Comparison of ENCODE assay signal across 8 mouse cellular contexts in genomic region chr16:30549966-30550747, GRCm38 (mm10). TPM values are rescaled to one million over a fixed set of nuclear protein-coding genes. Genes with fewer than 3 reads are reported as not detected.
DNase-seq lines count a peak whose midpoint lies in the region; ATAC-seq and TF ChIP-seq lines count a peak whose summit lies in the region.

No protein-coding gene starts in this region.

- peak overlapping the region; percentile 31 for H3K4me3 ChIP-seq in bone marrow, adult 2 months (replicated peaks; ENCODE audit: control insufficient read depth, low read depth, low read length)
- peak overlapping the region; percentile 74 for H3K4me3 ChIP-seq in embryonic facial prominence, embryonic 15.5 days (replicated peaks)
- peak overlapping the region; percentile 84 for H3K4me3 ChIP-seq in heart, embryonic 10.5 days
- H3K4me3 ChIP-seq in limb, embryonic 14.5 days (replicated peaks; ENCODE audit: low read length) = peak overlapping the region; percentile 64
- H3K4me3 ChIP-seq in midbrain, embryonic 16.5 days (ENCODE audit: low read depth, low read length) = peak overlapping the region; percentile 85
- H3K4me3 ChIP-seq in spleen, adult 2 months (ENCODE audit: extremely low read depth, insufficient read depth, insufficient read length) = peak overlapping the region; percentile 69

- peak overlapping the region; percentile 83 for H3K4me2 ChIP-seq in embryonic facial prominence, embryonic 15.5 days (replicated peaks)
- peak overlapping the region; percentile 78 for H3K4me2 ChIP-seq in limb, embryonic 14.5 days (replicated peaks; ENCODE audit: low read depth, low read length, severe bottlenecking)
- peak overlapping the region; percentile 65 for H3K4me2 ChIP-seq in midbrain, embryonic 16.5 days (ENCODE audit: low read length)

- peak; percentile 83 to 86 for DNase-seq in B cell, adult 2 months
- DNase-seq in heart, embryonic 10.5 days (ENCODE audit: low spot score) = peak; percentile 88
- peak; percentile 79 for DNase-seq in kidney, adult 9 months
- peak; percentile 58 for DNase-seq in limb, embryonic 14.5 days (ENCODE audit: low spot score)
- DNase-seq in spleen, adult 2 months (ENCODE audit: low read depth in 1 of 2, low spot score in 2 of 2) = peak; percentile 32 to 59

- peak; percentile 86 for ATAC-seq in embryonic facial prominence, embryonic 15.5 days (ENCODE audit: insufficient number of reproducible peaks, low FRiP score, low TSS enrichment, low read depth)
- peak; percentile 94 for ATAC-seq in limb, embryonic 14.5 days (ENCODE audit: low FRiP score, low read depth)
- ATAC-seq in midbrain, embryonic 16.5 days = peak; percentile 93

- no peaks in the 10 kb centered on the region; the same call in 1 of the 2 replicates for H3K4me1 ChIP-seq in bone marrow, adult 2 months (ENCODE audit: control insufficient read depth, insufficient read depth, low read length)
- peaks cover 17% of the 10 kb centered on the region for H3K4me1 ChIP-seq in embryonic facial prominence, embryonic 15.5 days
- peaks cover 33% of the 10 kb centered on the region; the same call in 1 of the 2 replicates for H3K4me1 ChIP-seq in heart, embryonic 10.5 days
- peaks cover 12% of the 10 kb centered on the region; the same call in 1 of the 2 replicates for H3K4me1 ChIP-seq in limb, embryonic 14.5 days (ENCODE audit: control insufficient read depth, insufficient read depth, low read length)
- peaks cover 19% of the 10 kb centered on the region for H3K4me1 ChIP-seq in midbrain, embryonic 16.5 days (ENCODE audit: control insufficient read depth, insufficient read depth, low read length)
- H3K4me1 ChIP-seq in spleen, adult 2 months (ENCODE audit: control insufficient read depth, insufficient read depth, insufficient read length) = peaks cover 4% of the 10 kb centered on the region

- no peak overlapping the region for H3K27ac ChIP-seq in bone marrow, adult 2 months (ENCODE audit: control insufficient read depth, insufficient read depth, low read depth, low read length, poor library complexity)
- peak overlapping the region; percentile 66 for H3K27ac ChIP-seq in embryonic facial prominence, embryonic 15.5 days (replicated peaks)
- H3K27ac ChIP-seq in heart, embryonic 10.5 days = peak overlapping the region; percentile 98
- H3K27ac ChIP-seq in limb, embryonic 14.5 days (replicated peaks; ENCODE audit: low read depth, low read length) = peak overlapping the region; percentile 50; the same call in 1 of the 2 replicates
- H3K27ac ChIP-seq in midbrain, embryonic 16.5 days (ENCODE audit: low read length) = peak overlapping the region; percentile 93
- H3K27ac ChIP-seq in spleen, adult 2 months (ENCODE audit: insufficient read depth, low read length) = no peak overlapping the region

- H3K9ac ChIP-seq in embryonic facial prominence, embryonic 15.5 days = peak overlapping the region; percentile 88
- H3K9ac ChIP-seq in limb, embryonic 14.5 days (ENCODE audit: low read depth, low read length, severe bottlenecking) = peak overlapping the region; percentile 85
- H3K9ac ChIP-seq in midbrain, embryonic 16.5 days (ENCODE audit: low read depth, low read length) = peak overlapping the region; percentile 96

- 0 out of 2 replicates have a peak, but pooled peaks cover 2% of the 10 kb centered on the region for H3K9me3 ChIP-seq in embryonic facial prominence, embryonic 15.5 days (replicated peaks)
- no peaks in the 10 kb centered on the region for H3K9me3 ChIP-seq in heart, embryonic 10.5 days
- peaks cover 10% of the 10 kb centered on the region for H3K9me3 ChIP-seq in limb, embryonic 14.5 days (ENCODE audit: control insufficient read depth, low read length)
- H3K9me3 ChIP-seq in midbrain, embryonic 16.5 days (replicated peaks; ENCODE audit: control insufficient read depth, low read length, poor library complexity, severe bottlenecking) = peaks cover 5% of the 10 kb centered on the region; the same call in 1 of the 2 replicates

- TF ChIP-seq POLR2A in bone marrow, adult 2 months (IDR thresholded peaks at IDR 0.05; ENCODE audit: borderline replicate concordance, control insufficient read depth, low read depth, low read length) = no peak
- TF ChIP-seq POLR2A in limb, embryonic 14.5 days (IDR thresholded peaks at IDR 0.05; ENCODE audit: borderline replicate concordance, extremely low read depth, insufficient read depth, insufficient read length) = peak; percentile 78; the same call in 1 of the 2 replicates
- no peak for TF ChIP-seq POLR2A in spleen, adult 2 months (IDR thresholded peaks at IDR 0.05; ENCODE audit: low read depth, low read length)

- no peaks in the 10 kb centered on the region for H3K27me3 ChIP-seq in embryonic facial prominence, embryonic 15.5 days
- no peaks in the 10 kb centered on the region; the same call in 1 of the 2 replicates for H3K27me3 ChIP-seq in heart, embryonic 10.5 days (ENCODE audit: insufficient read depth, poor library complexity, severe bottlenecking)
- H3K27me3 ChIP-seq in limb, embryonic 14.5 days (ENCODE audit: control insufficient read depth, insufficient read depth, low read length) = no peaks in the 10 kb centered on the region
- no peaks in the 10 kb centered on the region for H3K27me3 ChIP-seq in midbrain, embryonic 16.5 days (ENCODE audit: control insufficient read depth, insufficient read depth, low read depth, low read length)
- H3K27me3 ChIP-seq in spleen, adult 2 months (ENCODE audit: control insufficient read depth, insufficient read depth, low read length) = peaks cover 7% of the 10 kb centered on the region

- TF ChIP-seq CTCF in bone marrow, adult 2 months (IDR thresholded peaks at IDR 0.05; ENCODE audit: control insufficient read depth, insufficient read depth, low read length) = peak; percentile 63
- TF ChIP-seq CTCF in spleen, adult 2 months (IDR thresholded peaks at IDR 0.05; ENCODE audit: extremely low read depth, insufficient read depth, insufficient read length, insufficient replicate concordance) = peak; percentile 82

- WGBS in bone marrow, adult 2 months = under 1% methylated on average over 63 of the region's 63 CpGs
- WGBS in embryonic facial prominence, embryonic 15.5 days = under 1% methylated on average over 63 of the region's 63 CpGs
- WGBS in heart, embryonic 10.5 days = under 1% methylated on average over 63 of the region's 63 CpGs
- WGBS in limb, embryonic 14.5 days = under 1% methylated on average over 44 of the region's 63 CpGs
- WGBS in midbrain, embryonic 16.5 days = under 1% methylated on average over 61 of the region's 63 CpGs
- under 1% methylated on average over 63 of the region's 63 CpGs for WGBS in spleen, adult 2 months

- peaks cover 15% of the 10 kb centered on the region; the same call in 1 of the 2 replicates for H3K36me3 ChIP-seq in embryonic facial prominence, embryonic 15.5 days
- peaks cover 21% of the 10 kb centered on the region for H3K36me3 ChIP-seq in heart, embryonic 10.5 days
- peaks cover 12% of the 10 kb centered on the region; the same call in 1 of the 2 replicates for H3K36me3 ChIP-seq in limb, embryonic 14.5 days (ENCODE audit: control insufficient read depth, insufficient read depth, low read length)
- H3K36me3 ChIP-seq in midbrain, embryonic 16.5 days (ENCODE audit: control insufficient read depth, insufficient read depth, low read length) = peaks cover 19% of the 10 kb centered on the region
- no peaks in the 10 kb centered on the region for H3K36me3 ChIP-seq in spleen, adult 2 months (ENCODE audit: control insufficient read depth, insufficient read depth, low read length)

RNA-seq across cellular contexts. Expression of gene Tmem44, which starts 0.5 kb away (rescaled TPM):
- polyA plus RNA-seq in bone marrow, adult 2 months (2011; ENCODE audit: insufficient read depth, insufficient read length, low replicate concordance, missing spikeins) = 4.3 and 7.6 TPM in 2 replicates
- 18.6 and 19.1 TPM in 2 replicates for polyA plus RNA-seq in embryonic facial prominence, embryonic 15.5 days (2015; fragmentation: Nextera tagmentation; extraction: Ambion mirVana)
- 16.1 and 23.1 TPM in 2 replicates for polyA plus RNA-seq in heart, embryonic 10.5 days (2016; fragmentation: Nextera tagmentation; extraction: Ambion mirVana)
- 39.4 and 45.2 TPM in 2 replicates for polyA plus RNA-seq in limb, embryonic 14.5 days (2012; rRNA removed)
- 16.9 and 24.5 TPM in 2 replicates for polyA plus RNA-seq in limb, embryonic 14.5 days (2014; fragmentation: Nextera tagmentation; extraction: Ambion mirVana)
- polyA plus RNA-seq in midbrain, embryonic 16.5 days (2015; fragmentation: Nextera tagmentation; extraction: Ambion mirVana) = 81.1 and 84.7 TPM in 2 replicates
- 2.7 and 3.5 TPM in 2 replicates for polyA plus RNA-seq in spleen, adult 2 months (2012; rRNA removed)

RNA-seq across cellular contexts. Expression of gene Lsg1, which starts 37.2 kb away (rescaled TPM):
- 9.3 and 17.5 TPM in 2 replicates for polyA plus RNA-seq in bone marrow, adult 2 months (2011; ENCODE audit: insufficient read depth, insufficient read length, low replicate concordance, missing spikeins)
- 56.7 and 59.1 TPM in 2 replicates for polyA plus RNA-seq in embryonic facial prominence, embryonic 15.5 days (2015; fragmentation: Nextera tagmentation; extraction: Ambion mirVana)
- 48.6 and 61.8 TPM in 2 replicates for polyA plus RNA-seq in heart, embryonic 10.5 days (2016; fragmentation: Nextera tagmentation; extraction: Ambion mirVana)
- 30.2 and 36.3 TPM in 2 replicates for polyA plus RNA-seq in limb, embryonic 14.5 days (2012; rRNA removed)
- 64.2 and 64.7 TPM in 2 replicates for polyA plus RNA-seq in limb, embryonic 14.5 days (2014; fragmentation: Nextera tagmentation; extraction: Ambion mirVana)
- 39.1 and 51.6 TPM in 2 replicates for polyA plus RNA-seq in midbrain, embryonic 16.5 days (2015; fragmentation: Nextera tagmentation; extraction: Ambion mirVana)
- polyA plus RNA-seq in spleen, adult 2 months (2012; rRNA removed) = 9.6 and 10.2 TPM in 2 replicates

RNA-seq across cellular contexts. Expression of gene Fam43a, which starts 49.4 kb away (rescaled TPM):
- polyA plus RNA-seq in bone marrow, adult 2 months (2011; ENCODE audit: insufficient read depth, insufficient read length, low replicate concordance, missing spikeins) = 8.8 and 16.3 TPM in 2 replicates
- polyA plus RNA-seq in embryonic facial prominence, embryonic 15.5 days (2015; fragmentation: Nextera tagmentation; extraction: Ambion mirVana) = 26.6 and 28.5 TPM in 2 replicates
- polyA plus RNA-seq in heart, embryonic 10.5 days (2016; fragmentation: Nextera tagmentation; extraction: Ambion mirVana) = 14.3 and 14.4 TPM in 2 replicates
- 14.3 and 18.3 TPM in 2 replicates for polyA plus RNA-seq in limb, embryonic 14.5 days (2012; rRNA removed)
- polyA plus RNA-seq in limb, embryonic 14.5 days (2014; fragmentation: Nextera tagmentation; extraction: Ambion mirVana) = 8.0 and 9.1 TPM in 2 replicates
- 15.6 and 15.8 TPM in 2 replicates for polyA plus RNA-seq in midbrain, embryonic 16.5 days (2015; fragmentation: Nextera tagmentation; extraction: Ambion mirVana)
- 56.3 and 74.7 TPM in 2 replicates for polyA plus RNA-seq in spleen, adult 2 months (2012; rRNA removed)

Comparison
In these comparisons a context has a peak if more than half of its experiments do, and no peak if none do; other contexts are left out.
1. H3K27ac ChIP-seq: peak in embryonic facial prominence, embryonic 15.5 days (single experiment), heart, embryonic 10.5 days (single experiment), limb, embryonic 14.5 days (single experiment) and midbrain, embryonic 16.5 days (single experiment); none in bone marrow, adult 2 months (single experiment) and spleen, adult 2 months (single experiment).
2. H3K4me3 ChIP-seq: peak in every context shown above with its lines; median percentile 85 in midbrain, embryonic 16.5 days; 84 in heart, embryonic 10.5 days; 74 in embryonic facial prominence, embryonic 15.5 days; 69 in spleen, adult 2 months; 64 in limb, embryonic 14.5 days; 31 in bone marrow, adult 2 months.
3. Peak in every context shown above with its lines, with median percentiles within 50 percentile points of each other: DNase-seq, ATAC-seq, H3K4me2 ChIP-seq and H3K9ac ChIP-seq.